Mouse (Mus musculus) E14TG2a.4 (cell line): ENCODE measurements around the gene Fam196b.

Experiments
- CTCF ChIP-seq: conservative IDR thresholded peaks from 2 replicates; pipeline ENCODE4 v1.5.1; 2014; ENCODE audit warnings: low read length
- NANOG ChIP-seq: IDR thresholded peaks from 2 replicates; pipeline ENCODE4 v1.6.1; 2014; ENCODE audit warnings: borderline replicate concordance, low read length, mixed read lengths

DNA sequence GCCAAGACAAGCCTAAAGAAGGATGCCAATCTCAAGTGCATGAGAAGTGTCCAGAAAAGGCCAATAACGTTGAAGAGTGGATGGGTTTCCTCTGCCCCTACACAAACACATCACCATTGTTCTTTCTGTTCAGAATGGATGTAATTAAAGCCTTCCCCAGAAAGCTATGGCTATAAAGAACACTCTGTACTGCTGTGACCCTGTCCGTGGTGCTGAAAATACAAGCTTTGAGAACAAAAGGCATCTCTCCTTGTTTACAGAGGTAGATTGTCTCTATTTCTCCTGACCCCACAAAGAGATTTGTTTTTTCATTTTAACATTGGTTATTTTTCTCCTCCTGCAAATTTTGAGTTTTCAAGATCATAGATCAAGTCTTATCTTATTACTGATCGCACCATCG is 133.3 kb downstream of the Fam196b start:
- TF ChIP-seq CTCF (no peak), NANOG (no peak)
